Mouse (Mus musculus) CH12.LX (cell line): ENCODE data around the gene Pde4d. TPM values are rescaled to one million over a fixed set of nuclear protein-coding genes. Genes with fewer than 3 reads are reported as not detected.

Experiments used
- DNase-seq: peaks from one replicate; pipeline ENCODE4 v3.0.0-alpha.2; 2013; ENCODE audit errors: extremely low read depth
- H3K27ac ChIP-seq: 2 replicates; pipeline ENCODE4 v1.5.1; 2012; ENCODE audit warnings: low read depth, mild to moderate bottlenecking, control low read depth, moderate library complexity; ENCODE audit not compliant: insufficient read depth
- H3K27me3 ChIP-seq: replicated peaks from 2 replicates; pipeline ENCODE3; 2012; ENCODE audit warnings: inconsistent platforms
- H3K36me3 ChIP-seq, 2 experiments: replicated peaks in 1 of 2; 2 replicates each; pipeline versions ENCODE3 to v1.6.1; 2012; ENCODE audit warnings: inconsistent platforms in 1 of 2, low read length in 1 of 2, mild to moderate bottlenecking in 1 of 2, mixed read lengths in 1 of 2, moderate library complexity in 1 of 2; ENCODE audit not compliant: control insufficient read depth in 1 of 2, insufficient read depth in 1 of 2
- H3K4me1 ChIP-seq, 2 experiments: 2 replicates each; pipeline ENCODE4 v1.6.1; 2012; ENCODE audit warnings: inconsistent platforms in 1 of 2, moderate library complexity in 1 of 2; ENCODE audit not compliant: insufficient read depth in 2 of 2, control insufficient read depth in 1 of 2
- H3K4me2 ChIP-seq: 2 replicates; pipeline ENCODE4 v1.6.1; 2012; ENCODE audit warnings: low read depth, mild to moderate bottlenecking, control low read depth; ENCODE audit not compliant: poor library complexity, insufficient read depth, severe bottlenecking
- H3K4me3 ChIP-seq, 3 experiments: fragments of 150-350 bp in 1 of 3; sonication (generic) in 1 of 3; replicated peaks in 1 of 3; 2 replicates each; pipeline versions ENCODE3 to v1.5.1; 2011 to 2012; ENCODE audit warnings: low read depth in 2 of 3, low read length in 2 of 3, mild to moderate bottlenecking in 2 of 3, moderate library complexity in 2 of 3, control low read depth in 1 of 3, improper control_type of control experiment in 1 of 3, inconsistent platforms in 1 of 3, mixed read lengths in 1 of 3; ENCODE audit not compliant: poor library complexity in 1 of 3
- H3K79me2 ChIP-seq: replicated peaks from 2 replicates; pipeline ENCODE4 v1.6.1; 2012; ENCODE audit warnings: mild to moderate bottlenecking, moderate library complexity; ENCODE audit not compliant: control insufficient read depth, poor library complexity, insufficient read depth, severe bottlenecking; ENCODE audit errors: extremely low read depth
- H3K9ac ChIP-seq: 2 replicates; pipeline ENCODE4 v1.6.1; 2012; ENCODE audit warnings: low read depth, mild to moderate bottlenecking, control low read depth, moderate library complexity; ENCODE audit not compliant: insufficient read depth
- H3K9me3 ChIP-seq: replicated peaks from 2 replicates; pipeline ENCODE3; 2012; ENCODE audit warnings: low read length, inconsistent platforms, mixed read lengths
- BHLHE40 ChIP-seq: IDR thresholded peaks from 2 replicates; pipeline ENCODE4 v1.6.1; 2011; ENCODE audit warnings: mild to moderate bottlenecking, low read depth, low read length, improper control_type of control experiment
- CHD2 ChIP-seq: IDR thresholded peaks from 2 replicates; pipeline ENCODE4 v1.6.1; 2011; ENCODE audit warnings: low read length, improper control_type of control experiment
- CTCF ChIP-seq, 2 experiments: IDR thresholded peaks in 1 of 2; conservative IDR thresholded peaks in 1 of 2; 2 replicates each; pipeline ENCODE4 v1.5.1; 2011 to 2012; ENCODE audit warnings: low read depth in 2 of 2, low read length in 2 of 2, improper control_type of control experiment in 1 of 2, inconsistent platforms in 1 of 2, mild to moderate bottlenecking in 1 of 2, moderate library complexity in 1 of 2
- ELF1 ChIP-seq: IDR thresholded peaks from 2 replicates; pipeline ENCODE4 v1.6.1; 2014; ENCODE audit warnings: low read depth, mild to moderate bottlenecking, inconsistent platforms, low read length, improper control_type of control experiment
- ETS1 ChIP-seq: conservative IDR thresholded peaks from 2 replicates; pipeline ENCODE4 v1.6.1; 2012; ENCODE audit warnings: low read depth, mild to moderate bottlenecking, inconsistent platforms, low read length, improper control_type of control experiment, moderate library complexity
- GABPA ChIP-seq: IDR thresholded peaks from 2 replicates; pipeline ENCODE4 v1.6.1; 2012; ENCODE audit warnings: low read depth, low read length, improper control_type of control experiment, inconsistent platforms; ENCODE audit not compliant: insufficient replicate concordance
- MAX ChIP-seq: IDR thresholded peaks from 2 replicates; pipeline ENCODE4 v1.6.1; 2011; ENCODE audit warnings: low read length, improper control_type of control experiment
- NRF1 ChIP-seq: IDR thresholded peaks from 2 replicates; pipeline ENCODE4 v1.6.1; 2014; ENCODE audit warnings: low read depth, mild to moderate bottlenecking, inconsistent platforms, low read length, improper control_type of control experiment, moderate library complexity
- PAX5 ChIP-seq: IDR thresholded peaks from 2 replicates; pipeline ENCODE4 v1.6.1; 2012; ENCODE audit warnings: low read length, inconsistent platforms, mixed read lengths
- POLR2A ChIP-seq: IDR thresholded peaks from 2 replicates; pipeline ENCODE4 v1.6.1; 2011; ENCODE audit warnings: low read depth, mild to moderate bottlenecking, improper control_type of control experiment, low read length
- RAD21 ChIP-seq: IDR thresholded peaks from 2 replicates; pipeline ENCODE4 v1.6.1; 2011; ENCODE audit warnings: low read depth, mild to moderate bottlenecking, low read length, improper control_type of control experiment, moderate library complexity
- UBTF ChIP-seq: IDR thresholded peaks from 2 replicates; pipeline ENCODE4 v1.6.1; 2012; ENCODE audit warnings: low read depth, mild to moderate bottlenecking, inconsistent platforms, low read length, improper control_type of control experiment, moderate library complexity
- USF2 ChIP-seq: conservative IDR thresholded peaks from 2 replicates; pipeline ENCODE4 v1.6.1; 2011; ENCODE audit warnings: low read depth, low read length, improper control_type of control experiment
- ZMIZ1 ChIP-seq: IDR thresholded peaks from 2 replicates; pipeline ENCODE4 v1.6.1; 2012; ENCODE audit warnings: low read depth, mild to moderate bottlenecking, inconsistent platforms, low read length, improper control_type of control experiment
- dilution Hi-C: fragments of 300-500 bp; cut with MboI; formaldehyde crosslinking; loops from 2 replicates; pipeline ENCODE4 v1.14.3; 2020; ENCODE audit warnings: low sequenced_read_pairs; ENCODE audit not compliant: extremely low pct_unique_long_range_greater_than_20kb, extremely low pct_ligation_motif_present
- in situ Hi-C: fragments of 300-500 bp; cut with MboI; formaldehyde crosslinking; loops from 3 replicates; pipeline ENCODE4 v1.14.3; 2019; ENCODE audit warnings: low sequenced_read_pairs, low pct_ligation_motif_present, low pct_unique_long_range_greater_than_20kb, mixed read lengths
- polyA plus RNA-seq: library from polyadenylated mRNA; unstranded; fragments of >175 nt; gene quantifications from 2 replicates; pipeline ENCODE4 v1.2.1, GENCODE M21; 2012; ENCODE audit warnings: low read depth; ENCODE audit not compliant: insufficient read length
- total RNA-seq, 2 experiments: library from RNA; depleted of rRNA; stranded (reverse); fragments of 300-350 nt in 1 of 2; fragments of >200 nt in 1 of 2; gene quantifications; 2 replicates each; pipeline ENCODE4 v1.2.3; 2012 to 2014

Pde4d gene
- total and polyA plus RNA-seq, 3 experiments = not detected

GRCm38 (mm10) chr13:109841140-109841822 lies 1391.5 kb downstream of the Pde4d start:
- H3K9me3 ChIP-seq = peaks cover 53% of the 10 kb centered on the region
- no peaks in the 10 kb centered on the region for H3K36me3 ChIP-seq
- dilution Hi-C loops = no loop called here
- H3K9ac ChIP-seq = no peak overlapping the region
- no peak for DNase-seq
- H3K79me2 ChIP-seq = no peaks in the 10 kb centered on the region
- H3K4me2 ChIP-seq = no peak overlapping the region
- TF ChIP-seq UBTF (no peak), PAX5 (no peak), CHD2 (no peak), BHLHE40 (no peak), MAX (no peak), GABPA (no peak), POLR2A (no peak), ELF1 (no peak), RAD21 (no peak)
- no peak overlapping the region for H3K27ac ChIP-seq
- H3K4me1 ChIP-seq = no peaks in the 10 kb centered on the region
- in situ Hi-C loops = no loop called here
- no peak overlapping the region for H3K4me3 ChIP-seq
- H3K27me3 ChIP-seq = no peaks in the 10 kb centered on the region

- TF ChIP-seq NRF1 = no peak
- no peak for TF ChIP-seq ELF1
- TF ChIP-seq ETS1 = no peak
- no peak for TF ChIP-seq CTCF (conservative IDR thresholded peaks at IDR 0.05 in 1 of 2, IDR thresholded peaks at IDR 0.05 in 1 of 2; ENCODE audit: low read depth in 2 of 2, low read length in 2 of 2)
- no peak for TF ChIP-seq POLR2A
- TF ChIP-seq CHD2 = no peak
- TF ChIP-seq, all 38 proteins: peak for 0
Measured at GRCm38 (mm10) chr13:109842982-109843381, 1393.2 kb downstream of the Pde4d start.

GRCm38 (mm10) chr13:109844828-109845227 lies 1395.1 kb downstream of the Pde4d start:
- H3K79me2 ChIP-seq = no peaks in the 10 kb centered on the region
- TF ChIP-seq USF2 (no peak), ZMIZ1 (no peak)
- in situ Hi-C loops = no loop called here

More at GRCm38 (mm10) chr13:109842982-109843381, 1393.2 kb downstream of the Pde4d start:
- no peak overlapping the region for H3K4me2 ChIP-seq
- H3K9me3 ChIP-seq = peaks cover 54% of the 10 kb centered on the region
- no peaks in the 10 kb centered on the region for H3K4me1 ChIP-seq
- H3K36me3 ChIP-seq = no peaks in the 10 kb centered on the region
- dilution Hi-C loops (no loop called here), in situ Hi-C loops (no loop called here)
- H3K79me2 ChIP-seq = no peaks in the 10 kb centered on the region
- no peaks in the 10 kb centered on the region for H3K27me3 ChIP-seq
- H3K4me3 ChIP-seq = no peak overlapping the region
- DNase-seq = no peak
- no peak overlapping the region for H3K27ac ChIP-seq
- H3K9ac ChIP-seq = no peak overlapping the region

More at GRCm38 (mm10) chr13:109844828-109845227, 1395.1 kb downstream of the Pde4d start:
- Histone ChIP-seq H3K4me2 (no peak overlapping the region), H3K4me1 (no peaks in the 10 kb centered on the region), H3K9ac (no peak overlapping the region), H3K27me3 (no peaks in the 10 kb centered on the region), H3K27ac (no peak overlapping the region), H3K36me3 (no peaks in the 10 kb centered on the region), H3K9me3 (peaks cover 49% of the 10 kb centered on the region), H3K4me3 (no peak overlapping the region)
- dilution Hi-C loops = no loop called here
- DNase-seq = no peak
